Mouse (Mus musculus) neural tube, embryonic 14.5 days (tissue): ENCODE data around the gene Trim65. TPM values are rescaled to one million over a fixed set of nuclear protein-coding genes. Genes with fewer than 3 reads are reported as not detected.

Experiments used
- ATAC-seq: fragments of 200-750 bp; cut with Nextera tagmentation; 2 replicates; pipeline ENCODE4 v1.8.0; 2017; ENCODE audit warnings: low read depth, mild to moderate bottlenecking, moderate TSS enrichment, moderate library complexity
- H3K27ac ChIP-seq: fragments of 300-500 bp; sonication (generic); 2 replicates; pipeline ENCODE4 v1.5.1; 2014; ENCODE audit warnings: low read depth, mild to moderate bottlenecking, control low read depth, low read length, moderate library complexity, mixed read lengths
- H3K27me3 ChIP-seq: fragments of 300-500 bp; sonication (generic); 2 replicates; pipeline ENCODE4 v1.6.1; 2014; ENCODE audit warnings: low read length; ENCODE audit not compliant: control insufficient read depth, insufficient read depth
- H3K36me3 ChIP-seq: fragments of 300-500 bp; sonication (generic); 2 replicates; pipeline ENCODE4 v1.6.1; 2014; ENCODE audit warnings: low read length, mixed read lengths; ENCODE audit not compliant: control insufficient read depth, insufficient read depth
- H3K4me1 ChIP-seq: fragments of 300-500 bp; sonication (generic); 2 replicates; pipeline ENCODE4 v1.6.1; 2014; ENCODE audit warnings: low read length; ENCODE audit not compliant: control insufficient read depth, insufficient read depth
- H3K4me2 ChIP-seq: fragments of 300-500 bp; sonication (generic); 2 replicates; pipeline ENCODE4 v1.6.1; 2014; ENCODE audit warnings: mild to moderate bottlenecking, low read depth, low read length, control low read depth
- H3K4me3 ChIP-seq: fragments of 300-500 bp; sonication (generic); 2 replicates; pipeline ENCODE4 v1.5.1; 2014; ENCODE audit warnings: low read depth, low read length, control low read depth, mixed read lengths
- H3K9ac ChIP-seq: fragments of 300-500 bp; sonication (generic); replicated peaks from 2 replicates; pipeline ENCODE4 v1.6.1; 2014; ENCODE audit warnings: low read depth, mild to moderate bottlenecking, control low read depth, low read length, mixed read lengths
- H3K9me3 ChIP-seq: fragments of 300-500 bp; sonication (generic); 2 replicates; pipeline ENCODE4 v1.6.1; 2016; ENCODE audit warnings: low read length; ENCODE audit not compliant: control insufficient read depth
- WGBS: fragments of 180-500 bp; shearing (Covaris S2); extraction: QIAGEN DNeasy Blood & Tissue Kit; methylation state at CpG from one replicate; pipeline ENCODE4 v1.1.7; 2014; 5-methylcytosine and 5-hydroxymethylcytosine counted together
- polyA plus RNA-seq: library from polyadenylated mRNA; unstranded; fragments of >200 nt; fragmentation: Nextera tagmentation; extraction: Ambion mirVana; gene quantifications from 2 replicates; pipeline ENCODE4 v1.2.1, GENCODE M21; 2014

Gene Trim65
- polyA plus RNA-seq, 1 experiment from 2014 or later: 3.1 TPM

GRCm38 (mm10) chr11:116078221-116078620 lies 52.7 kb downstream of the Trim65 start:
- H3K9ac ChIP-seq: 0 out of 2 replicates have a peak overlapping the region, but pooled peaks have one; percentile 16

GRCm38 (mm10) chr11:116077446-116078204 lies 53.3 kb downstream of the Trim65 start, which contains the start of gene Unc13d:
Unc13d (minus strand) TSS chr11:116077961.
- Histone ChIP-seq H3K27me3 (no peaks in the 10 kb centered on the region), H3K36me3 (peaks cover 28% of the 10 kb centered on the region), H3K4me1 (peaks cover 9% of the 10 kb centered on the region; the same call in 1 of the 2 replicates), H3K27ac (peak within 1 kb of the TSS; percentile 34; the same call in 1 of the 2 replicates), H3K4me2 (peak within 1 kb of the TSS; percentile 48), H3K9me3 (no peaks in the 10 kb centered on the region), H3K4me3 (peak within 1 kb of the TSS; percentile 16; the same call in 1 of the 2 replicates), H3K9ac (0 out of 2 replicates have a peak within 1 kb of the TSS, but pooled peaks have one; percentile 16)
- WGBS: 71% methylated on average over 22 of the region's 22 CpGs
- 0 out of 2 replicates have a peak, but pooled peaks have one; percentile 5 for ATAC-seq

More at GRCm38 (mm10) chr11:116078221-116078620, 52.7 kb downstream of the Trim65 start:
- no peaks in the 10 kb centered on the region for H3K27me3 ChIP-seq
- peaks cover 31% of the 10 kb centered on the region for H3K36me3 ChIP-seq
- peak; percentile 62 for ATAC-seq
- H3K4me1 ChIP-seq: peaks cover 9% of the 10 kb centered on the region; the same call in 1 of the 2 replicates
- H3K9me3 ChIP-seq: no peaks in the 10 kb centered on the region
- 5% methylated on average over 16 of the region's 16 CpGs for WGBS
- peak overlapping the region; percentile 16; the same call in 1 of the 2 replicates for H3K4me3 ChIP-seq
- H3K4me2 ChIP-seq: peak overlapping the region; percentile 48
- peak overlapping the region; percentile 34; the same call in 1 of the 2 replicates for H3K27ac ChIP-seq

- no peak overlapping the region for H3K9ac ChIP-seq
- peaks cover 23% of the 10 kb centered on the region for H3K36me3 ChIP-seq
- no peak overlapping the region for H3K4me2 ChIP-seq
- H3K27ac ChIP-seq: no peak overlapping the region
- WGBS: 90% methylated on average over 7 of the region's 7 CpGs
- no peaks in the 10 kb centered on the region for H3K9me3 ChIP-seq
- no peaks in the 10 kb centered on the region for H3K27me3 ChIP-seq
- ATAC-seq: no peak
- no peak overlapping the region for H3K4me3 ChIP-seq
- peaks cover 9% of the 10 kb centered on the region; the same call in 1 of the 2 replicates for H3K4me1 ChIP-seq
Observed at GRCm38 (mm10) chr11:116076836-116077235, 54.1 kb downstream of the Trim65 start.

- H3K4me2 ChIP-seq: no peak overlapping the region
- WGBS: 85% methylated on average over 7 of the region's 7 CpGs
- no peak overlapping the region for H3K27ac ChIP-seq
- H3K9me3 ChIP-seq: no peaks in the 10 kb centered on the region
- H3K36me3 ChIP-seq: peaks cover 19% of the 10 kb centered on the region
- no peak for ATAC-seq
- no peaks in the 10 kb centered on the region for H3K27me3 ChIP-seq
- H3K4me1 ChIP-seq: peaks cover 9% of the 10 kb centered on the region; the same call in 1 of the 2 replicates
- H3K4me3 ChIP-seq: no peak overlapping the region
- no peak overlapping the region for H3K9ac ChIP-seq
Observed at GRCm38 (mm10) chr11:116076266-116076540, 54.7 kb downstream of the Trim65 start.

- H3K36me3 ChIP-seq: peaks cover 15% of the 10 kb centered on the region
- no peak overlapping the region for H3K9ac ChIP-seq
- H3K27ac ChIP-seq: no peak overlapping the region
- H3K27me3 ChIP-seq: no peaks in the 10 kb centered on the region
- peaks cover 9% of the 10 kb centered on the region; the same call in 1 of the 2 replicates for H3K4me1 ChIP-seq
- no peak overlapping the region for H3K4me2 ChIP-seq
- H3K4me3 ChIP-seq: no peak overlapping the region
- no peaks in the 10 kb centered on the region for H3K9me3 ChIP-seq
- no peak for ATAC-seq
- WGBS: 66% methylated on average over 19 of the region's 20 CpGs
Observed at GRCm38 (mm10) chr11:116075539-116076265, 55.2 kb downstream of the Trim65 start.

- H3K4me3 ChIP-seq: no peak overlapping the region
- no peaks in the 10 kb centered on the region for H3K9me3 ChIP-seq
- peaks cover 9% of the 10 kb centered on the region; the same call in 1 of the 2 replicates for H3K4me1 ChIP-seq
- H3K4me2 ChIP-seq: no peak overlapping the region
- 68% methylated on average over 7 of the region's 7 CpGs for WGBS
- ATAC-seq: no peak
- no peaks in the 10 kb centered on the region for H3K27me3 ChIP-seq
- no peak overlapping the region for H3K27ac ChIP-seq
- peaks cover 5% of the 10 kb centered on the region; the same call in 1 of the 2 replicates for H3K36me3 ChIP-seq
- H3K9ac ChIP-seq: no peak overlapping the region
Observed at GRCm38 (mm10) chr11:116074436-116074991, 56.4 kb downstream of the Trim65 start.

- Histone ChIP-seq H3K4me3 (no peak overlapping the region), H3K27me3 (no peaks in the 10 kb centered on the region), H3K4me1 (no peaks in the 10 kb centered on the region), H3K27ac (no peak overlapping the region), H3K36me3 (no peaks in the 10 kb centered on the region), H3K9ac (no peak overlapping the region), H3K4me2 (no peak overlapping the region), H3K9me3 (no peaks in the 10 kb centered on the region)
- ATAC-seq: no peak
- 86% methylated on average over 3 of the region's 3 CpGs for WGBS
Observed at GRCm38 (mm10) chr11:116072608-116073007, 58.3 kb downstream of the Trim65 start.
